Mouse (Mus musculus) midbrain, embryonic 10.5 days (tissue): ENCODE measurements around the gene Dlgap5. TPM values are rescaled to one million over a fixed set of nuclear protein-coding genes. Genes with fewer than 3 reads are reported as not detected.

Experiments
- DNase-seq: peaks from one replicate; pipeline ENCODE4 v3.0.0-alpha.2; 2017; ENCODE audit warnings: low spot score
- H3K27ac ChIP-seq: fragments of 300-500 bp; sonication (generic); replicated peaks from 2 replicates; pipeline ENCODE4 v1.5.1; 2016; ENCODE audit warnings: mild to moderate bottlenecking
- H3K27me3 ChIP-seq: fragments of 300-500 bp; sonication (generic); 2 replicates; pipeline ENCODE4 v1.6.1; 2016; ENCODE audit warnings: low read depth, mild to moderate bottlenecking; ENCODE audit not compliant: poor library complexity, severe bottlenecking
- H3K36me3 ChIP-seq: fragments of 300-500 bp; sonication (generic); 2 replicates; pipeline ENCODE4 v1.6.1; 2016; ENCODE audit warnings: mild to moderate bottlenecking, moderate library complexity
- H3K4me1 ChIP-seq: fragments of 300-500 bp; sonication (generic); 2 replicates; pipeline ENCODE4 v1.6.1; 2016
- H3K4me3 ChIP-seq: fragments of 300-500 bp; sonication (generic); 2 replicates; pipeline ENCODE4 v1.5.1; 2016; ENCODE audit warnings: mild to moderate bottlenecking, moderate library complexity
- H3K9me3 ChIP-seq: fragments of 300-500 bp; sonication (generic); replicated peaks from 2 replicates; pipeline ENCODE4 v1.6.1; 2016; ENCODE audit warnings: mild to moderate bottlenecking
- WGBS: fragments of 180-500 bp; shearing (Covaris S2); methylation state at CpG from one replicate; pipeline ENCODE4 v1.1.7; 2016; 5-methylcytosine and 5-hydroxymethylcytosine counted together
- polyA plus RNA-seq: library from polyadenylated mRNA; unstranded; fragments of >200 nt; fragmentation: Nextera tagmentation; extraction: Ambion mirVana; gene quantifications from 2 replicates; pipeline ENCODE4 v1.2.1, GENCODE M21; 2016

Gene Dlgap5
- polyA plus RNA-seq, 1 experiment from 2014 or later = 77.2 TPM

DNA sequence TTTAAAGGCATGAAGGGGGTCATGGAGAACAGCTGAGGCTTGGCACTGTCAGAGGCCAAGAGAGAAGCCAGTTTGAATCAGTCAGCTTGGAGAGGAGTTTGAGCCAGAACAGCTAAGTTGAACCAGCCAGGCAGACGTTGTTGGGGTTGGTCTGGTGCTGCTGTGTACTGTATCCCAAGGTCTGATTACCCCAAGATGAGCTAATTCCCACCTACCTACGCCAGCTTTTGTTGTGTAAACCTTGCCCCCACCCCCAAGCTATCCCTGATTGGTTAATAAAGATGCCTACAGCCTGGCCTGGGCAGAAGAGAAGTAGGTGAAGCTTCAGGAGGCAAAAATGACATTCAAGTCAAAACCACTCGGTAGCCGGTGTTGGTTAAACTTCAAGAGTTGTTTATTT lies 4.3 kb upstream of the Dlgap5 start:
- H3K4me3 ChIP-seq = no peak overlapping the region
- DNase-seq = no peak
- H3K27me3 ChIP-seq = no peaks in the 10 kb centered on the region
- no peaks in the 10 kb centered on the region for H3K36me3 ChIP-seq
- peaks cover 9% of the 10 kb centered on the region for H3K4me1 ChIP-seq
- no peaks in the 10 kb centered on the region for H3K9me3 ChIP-seq
- 66% methylated on average over 4 of the region's 4 CpGs for WGBS
- H3K27ac ChIP-seq = no peak overlapping the region

DNA sequence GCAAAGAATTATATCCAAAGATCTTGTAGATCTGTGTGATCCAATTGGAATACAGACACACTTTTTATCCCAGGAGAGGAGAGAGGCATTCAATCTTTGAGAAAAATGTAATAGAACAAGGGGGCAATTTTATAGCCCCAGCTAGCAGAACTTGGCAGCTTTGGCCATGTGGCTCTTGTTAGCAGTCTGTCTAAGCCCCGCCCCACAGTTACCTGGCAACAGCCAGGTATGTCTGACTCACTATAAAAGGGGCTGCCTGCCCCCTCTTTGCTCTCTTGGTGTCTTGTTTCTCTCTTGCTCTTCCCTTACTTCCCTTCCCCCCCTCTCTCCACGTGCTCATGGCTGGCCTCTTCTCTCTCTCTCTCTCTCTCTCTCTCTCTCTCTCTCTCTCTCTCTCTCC lies 3.4 kb upstream of the Dlgap5 start:
- peaks cover 2% of the 10 kb centered on the region; the same call in 1 of the 2 replicates for H3K36me3 ChIP-seq
- no peak for DNase-seq
- H3K4me1 ChIP-seq = peaks cover 18% of the 10 kb centered on the region
- no peak overlapping the region for H3K4me3 ChIP-seq
- 53% methylated on average over 2 of the region's 2 CpGs for WGBS
- no peaks in the 10 kb centered on the region for H3K9me3 ChIP-seq
- no peaks in the 10 kb centered on the region for H3K27me3 ChIP-seq
- H3K27ac ChIP-seq = no peak overlapping the region

DNA sequence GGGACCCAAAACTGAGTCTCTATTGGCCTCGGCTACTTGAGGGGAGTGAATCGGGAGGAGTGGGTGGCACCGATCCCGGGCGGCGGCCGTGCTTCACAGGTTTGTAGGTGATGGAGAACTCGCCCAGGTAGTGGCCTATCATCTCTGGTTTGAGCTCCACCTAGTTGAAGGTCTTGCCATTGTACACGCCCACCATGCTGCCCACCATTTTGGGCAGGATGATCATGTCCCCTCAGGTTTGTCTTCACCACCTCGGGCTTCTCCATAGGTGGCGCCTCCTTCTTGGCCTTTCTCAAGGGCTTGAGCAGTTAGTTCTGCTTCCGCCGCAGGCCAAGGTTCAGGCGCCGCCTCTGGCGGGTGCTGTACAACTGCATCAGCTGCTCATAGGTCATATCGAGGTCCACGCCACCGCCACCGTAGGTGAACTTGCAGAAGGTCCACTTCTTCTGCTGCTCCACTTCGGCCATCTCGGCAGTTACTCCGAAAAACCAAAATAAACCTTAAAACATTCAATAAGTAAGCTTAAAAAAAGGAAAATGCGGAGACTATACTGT lies 1.6 kb upstream of the Dlgap5 start:
- peaks cover 20% of the 10 kb centered on the region for H3K4me1 ChIP-seq
- no peaks in the 10 kb centered on the region for H3K27me3 ChIP-seq
- H3K9me3 ChIP-seq = no peaks in the 10 kb centered on the region
- H3K4me3 ChIP-seq = no peak overlapping the region
- 91% methylated on average over 24 of the region's 24 CpGs for WGBS
- no peak overlapping the region for H3K27ac ChIP-seq
- peaks cover 20% of the 10 kb centered on the region for H3K36me3 ChIP-seq
- DNase-seq = no peak

DNA sequence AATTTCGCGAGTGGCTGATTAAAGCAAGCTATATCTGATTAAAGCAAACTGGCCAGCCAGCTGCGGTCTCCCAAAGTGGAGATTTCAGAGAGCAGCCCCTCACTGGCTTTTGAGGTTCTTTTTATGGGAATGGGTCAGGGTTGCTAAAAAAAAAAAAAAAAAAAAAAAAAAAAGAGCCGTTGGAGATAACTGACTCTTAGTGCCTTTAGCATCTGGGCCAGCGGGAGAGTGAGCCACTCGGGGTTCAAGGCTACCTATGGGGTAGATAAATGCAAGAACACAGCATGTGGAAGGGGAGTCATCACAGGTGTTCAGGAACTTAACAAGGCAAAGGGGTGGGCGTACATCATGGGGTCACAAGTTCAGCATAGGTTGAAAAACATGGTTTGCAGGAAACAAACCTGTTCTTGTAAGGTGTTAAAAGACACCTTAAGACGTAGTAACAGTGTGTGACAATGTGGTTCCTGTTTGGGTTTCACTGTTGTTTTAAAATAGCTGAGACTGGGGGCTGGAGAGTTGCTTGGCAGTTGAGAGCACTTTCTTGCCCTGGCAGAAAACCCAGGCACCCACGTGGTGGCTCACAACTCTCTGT lies 923 bp upstream of the Dlgap5 start:
- Histone ChIP-seq H3K9me3 (no peaks in the 10 kb centered on the region), H3K27me3 (no peaks in the 10 kb centered on the region), H3K4me3 (no peak overlapping the region), H3K27ac (peak overlapping the region; percentile 89), H3K4me1 (peaks cover 20% of the 10 kb centered on the region), H3K36me3 (peaks cover 27% of the 10 kb centered on the region)
- no peak for DNase-seq
- WGBS = 87% methylated on average over 9 of the region's 9 CpGs

DNA sequence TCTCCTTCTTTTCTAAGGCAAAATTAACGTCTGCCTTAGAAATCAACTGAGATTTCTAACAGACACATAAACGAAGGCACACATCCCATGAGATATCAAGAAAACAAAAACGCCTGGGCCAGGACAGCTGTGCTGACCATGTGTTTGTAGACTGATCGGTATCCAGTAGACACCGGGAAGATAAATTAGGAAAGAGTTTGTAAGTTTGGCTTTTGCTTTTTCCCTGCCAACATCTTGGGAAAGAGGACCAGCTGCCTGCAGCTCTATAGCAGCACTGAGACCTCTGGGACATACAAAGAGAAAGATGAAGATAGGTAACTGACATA lies 422 bp upstream of the Dlgap5 start:
- no peak for DNase-seq
- Histone ChIP-seq H3K36me3 (peaks cover 32% of the 10 kb centered on the region), H3K27me3 (no peaks in the 10 kb centered on the region), H3K27ac (peak overlapping the region; percentile 89), H3K4me1 (peaks cover 20% of the 10 kb centered on the region), H3K9me3 (no peaks in the 10 kb centered on the region), H3K4me3 (peak overlapping the region; percentile 75)
- WGBS = 67% methylated on average over 5 of the region's 5 CpGs

DNA sequence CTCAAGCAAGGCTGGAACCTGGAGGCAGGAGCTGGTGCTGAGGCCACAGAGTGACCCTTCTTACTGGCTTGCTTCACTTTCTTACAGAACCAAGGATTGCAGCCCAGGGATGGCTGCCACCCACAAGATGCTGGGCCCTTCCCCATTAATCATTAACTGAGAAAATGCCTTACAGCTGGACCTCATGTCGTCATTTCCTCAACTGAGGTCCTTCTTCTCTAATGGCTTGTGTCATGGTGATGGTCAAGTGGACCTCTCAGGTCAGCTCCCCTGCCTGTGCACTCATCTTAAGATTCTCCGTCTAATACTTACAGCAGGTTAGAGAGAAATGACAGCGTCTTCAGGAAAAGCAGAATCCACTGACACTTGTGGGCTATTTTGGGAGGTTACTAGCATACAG lies 861 bp downstream of the Dlgap5 start:
- H3K27me3 ChIP-seq = no peaks in the 10 kb centered on the region
- no peaks in the 10 kb centered on the region for H3K9me3 ChIP-seq
- peak overlapping the region; percentile 75 for H3K4me3 ChIP-seq
- DNase-seq = no peak
- H3K4me1 ChIP-seq = peaks cover 20% of the 10 kb centered on the region
- H3K36me3 ChIP-seq = peaks cover 43% of the 10 kb centered on the region
- WGBS = 45% methylated on average over 3 of the region's 3 CpGs
- peak overlapping the region; percentile 89 for H3K27ac ChIP-seq

DNA sequence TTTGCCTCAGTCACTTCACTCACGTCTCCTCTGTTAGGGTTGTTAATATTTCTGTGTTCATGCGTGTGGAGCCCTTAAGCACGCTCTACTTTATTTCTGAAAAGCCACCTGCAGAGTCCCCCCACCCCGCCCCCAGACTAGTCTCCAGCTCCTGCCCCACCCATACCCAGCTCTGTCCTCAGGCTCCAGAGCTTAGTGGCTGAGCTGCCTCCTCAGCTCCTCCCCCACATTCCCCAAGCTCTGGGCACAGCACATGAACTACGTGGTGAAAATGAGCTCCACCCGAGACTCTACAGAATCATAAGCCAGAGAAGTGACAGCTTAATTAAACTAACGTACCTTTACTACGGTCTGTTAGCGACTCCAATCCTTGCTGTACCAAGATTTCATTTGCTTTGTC lies 12.2 kb downstream of the Dlgap5 start:
- H3K4me3 ChIP-seq = no peak overlapping the region
- H3K9me3 ChIP-seq = no peaks in the 10 kb centered on the region
- H3K4me1 ChIP-seq = no peaks in the 10 kb centered on the region
- H3K27ac ChIP-seq = no peak overlapping the region
- H3K36me3 ChIP-seq = peaks cover 100% of the 10 kb centered on the region
- WGBS = 91% methylated on average over 9 of the region's 9 CpGs
- DNase-seq = no peak
- H3K27me3 ChIP-seq = no peaks in the 10 kb centered on the region

DNA sequence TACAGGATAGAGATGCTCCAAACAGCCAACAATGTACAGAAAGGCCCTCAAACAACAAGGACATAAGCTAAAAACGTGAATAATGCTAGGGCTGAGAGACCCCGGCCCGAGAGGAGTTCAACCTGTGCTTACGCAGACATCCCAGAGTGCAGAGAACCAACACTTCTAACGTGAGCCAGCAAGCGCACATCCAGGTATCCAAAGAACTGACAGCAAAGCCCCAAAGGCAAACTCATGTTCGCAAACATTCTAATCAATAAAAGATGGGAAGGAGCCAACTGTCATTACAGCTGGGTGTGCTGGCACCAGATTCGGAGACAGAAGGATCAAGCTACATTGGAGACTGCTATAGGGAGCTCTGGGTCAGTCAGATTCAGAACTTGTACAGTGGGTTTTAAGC lies 15.5 kb downstream of the Dlgap5 start:
- H3K4me1 ChIP-seq = no peaks in the 10 kb centered on the region
- H3K27ac ChIP-seq = no peak overlapping the region
- H3K27me3 ChIP-seq = no peaks in the 10 kb centered on the region
- peaks cover 100% of the 10 kb centered on the region for H3K36me3 ChIP-seq
- no peaks in the 10 kb centered on the region for H3K9me3 ChIP-seq
- WGBS = 92% methylated on average over 8 of the region's 8 CpGs
- DNase-seq = no peak
- H3K4me3 ChIP-seq = no peak overlapping the region

DNA sequence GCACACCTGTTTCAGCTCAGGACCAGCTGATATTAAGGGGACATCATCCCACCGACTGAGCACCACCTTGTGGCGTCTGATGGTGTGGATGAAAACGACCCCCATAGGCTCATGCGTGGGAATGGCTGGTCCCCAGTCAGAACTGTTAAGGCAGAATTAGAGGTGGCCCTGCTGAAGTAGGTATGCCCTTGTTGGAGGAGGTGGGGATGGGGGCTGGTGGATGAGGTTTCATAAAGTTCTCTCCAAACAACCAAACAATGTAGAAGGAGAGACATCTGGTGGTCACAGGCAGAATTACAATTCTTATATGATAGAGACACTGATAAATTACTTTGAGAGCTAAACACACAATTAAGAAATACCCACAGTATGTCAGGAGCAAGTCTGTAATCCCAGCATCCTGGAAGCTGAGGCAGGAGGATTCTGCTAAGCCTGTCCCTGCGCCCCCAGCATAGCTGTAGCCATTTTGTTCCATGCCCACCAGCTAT lies 22.0 kb downstream of the Dlgap5 start:
- Histone ChIP-seq H3K36me3 (peaks cover 100% of the 10 kb centered on the region), H3K4me3 (no peak overlapping the region), H3K9me3 (no peaks in the 10 kb centered on the region), H3K27ac (no peak overlapping the region), H3K27me3 (no peaks in the 10 kb centered on the region), H3K4me1 (no peaks in the 10 kb centered on the region)
- 72% methylated on average over 5 of the region's 5 CpGs for WGBS
- peak; percentile 19 for DNase-seq

DNA sequence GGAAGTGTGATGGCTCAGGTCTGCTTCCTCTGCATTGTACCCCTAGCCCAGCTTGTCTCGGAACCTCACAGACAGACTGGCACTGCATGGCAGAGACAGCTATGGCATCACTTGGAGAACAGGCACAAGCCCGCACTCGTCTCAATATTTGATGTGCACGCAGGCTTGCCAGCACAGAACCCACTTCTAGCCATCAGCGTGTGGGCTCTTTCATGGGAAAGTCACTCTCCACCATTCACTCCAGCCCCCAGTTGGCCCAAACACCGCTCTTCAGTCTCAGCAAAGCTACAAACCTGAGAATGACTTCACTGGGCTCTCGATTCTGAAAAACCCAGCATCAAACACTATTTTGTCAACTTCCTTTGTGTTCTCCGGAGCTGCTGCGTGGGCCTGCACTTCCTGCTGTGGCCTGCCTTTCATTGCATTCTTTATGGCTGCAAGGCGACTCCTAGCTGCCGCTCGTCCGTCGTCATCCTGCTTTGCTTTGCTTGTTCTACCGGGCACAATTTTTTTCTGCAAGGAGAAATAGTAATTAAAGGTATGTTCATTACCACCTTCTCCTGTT lies 22.7 kb downstream of the Dlgap5 start:
- Histone ChIP-seq H3K4me1 (no peaks in the 10 kb centered on the region), H3K9me3 (no peaks in the 10 kb centered on the region), H3K36me3 (peaks cover 100% of the 10 kb centered on the region), H3K4me3 (no peak overlapping the region), H3K27me3 (no peaks in the 10 kb centered on the region), H3K27ac (no peak overlapping the region)
- 89% methylated on average over 15 of the region's 15 CpGs for WGBS
- DNase-seq = no peak

DNA sequence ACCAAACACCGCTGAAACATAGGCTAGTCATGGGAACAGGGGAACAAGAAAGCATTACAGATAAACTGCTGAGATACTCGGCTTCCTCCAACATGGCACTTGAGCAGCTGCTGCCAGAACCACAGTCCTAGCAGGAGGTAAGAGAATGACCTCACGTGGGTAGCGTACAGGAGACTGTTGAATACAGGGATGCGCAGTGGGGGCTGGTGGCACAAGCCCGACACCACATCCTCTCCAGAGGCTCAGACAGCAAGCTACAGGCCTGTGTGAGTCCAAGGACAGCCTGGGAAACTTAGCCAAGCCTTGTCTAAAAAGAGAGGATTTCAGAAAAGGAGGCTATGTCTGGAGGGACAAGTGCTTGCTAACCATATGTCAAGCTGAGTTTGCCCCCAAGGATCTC lies 23.2 kb downstream of the Dlgap5 start:
- DNase-seq = no peak
- Histone ChIP-seq H3K4me3 (no peak overlapping the region), H3K27me3 (no peaks in the 10 kb centered on the region), H3K9me3 (no peaks in the 10 kb centered on the region), H3K4me1 (no peaks in the 10 kb centered on the region), H3K27ac (no peak overlapping the region), H3K36me3 (peaks cover 100% of the 10 kb centered on the region)
- WGBS = 96% methylated on average over 6 of the region's 6 CpGs

DNA sequence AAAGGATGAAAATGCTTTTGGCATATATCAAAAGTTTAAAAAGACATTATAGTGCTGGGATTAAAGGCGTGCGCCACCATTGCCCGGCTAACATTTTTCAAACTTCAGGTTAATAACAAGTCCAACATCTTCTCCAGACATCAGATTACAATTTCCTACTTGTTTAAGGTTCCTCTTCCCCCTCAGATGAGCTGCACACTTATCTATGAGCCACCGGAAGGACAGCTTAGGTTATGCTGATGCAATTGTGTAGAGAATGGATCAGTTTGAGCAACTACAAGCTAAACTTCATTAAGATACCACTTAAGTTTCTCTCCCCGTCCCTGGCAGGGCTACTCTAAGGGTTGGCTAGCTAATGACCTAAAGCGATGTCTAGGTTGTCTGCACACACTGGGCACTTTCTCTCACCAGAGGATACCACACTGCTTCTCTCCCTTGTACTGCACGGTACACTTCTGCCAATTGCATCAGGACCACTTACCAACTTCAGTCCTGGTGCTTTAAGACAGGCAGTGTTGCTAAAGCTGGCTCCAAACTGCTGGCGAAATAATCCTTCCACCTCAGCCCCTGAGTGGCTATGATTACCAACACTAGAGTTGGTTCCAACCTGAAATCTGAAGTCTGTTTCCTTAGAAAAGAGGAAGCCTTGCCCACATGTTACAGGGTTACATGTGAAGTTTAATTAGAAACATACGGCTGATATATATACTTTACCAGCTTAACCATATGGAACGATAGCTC lies 24.7 kb downstream of the Dlgap5 start:
- Histone ChIP-seq H3K4me3 (no peak overlapping the region), H3K27ac (no peak overlapping the region), H3K4me1 (no peaks in the 10 kb centered on the region), H3K36me3 (peaks cover 100% of the 10 kb centered on the region), H3K27me3 (no peaks in the 10 kb centered on the region), H3K9me3 (no peaks in the 10 kb centered on the region)
- WGBS = 95% methylated on average over 10 of the region's 10 CpGs
- DNase-seq = no peak

DNA sequence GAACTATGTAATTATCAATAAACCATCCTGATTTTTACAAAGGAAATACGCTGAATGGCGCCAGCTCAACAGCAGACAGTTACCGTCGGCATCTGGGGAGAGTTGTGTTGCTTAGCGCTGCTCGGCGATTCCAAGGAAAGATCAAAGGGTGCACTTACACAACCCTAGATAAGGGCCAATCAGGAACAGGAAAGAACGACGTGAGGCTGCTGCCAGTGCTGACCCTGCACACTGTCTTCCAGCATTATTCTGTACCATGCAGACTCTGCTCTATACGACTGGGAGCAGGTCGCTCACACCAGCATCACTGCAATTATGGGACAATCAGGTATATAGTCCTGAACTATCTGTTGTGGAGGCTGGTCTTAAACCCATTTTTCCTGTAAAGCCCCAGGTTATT lies 32.1 kb downstream of the Dlgap5 start:
- H3K27ac ChIP-seq = no peak overlapping the region
- 90% methylated on average over 11 of the region's 11 CpGs for WGBS
- H3K36me3 ChIP-seq = peaks cover 63% of the 10 kb centered on the region
- no peaks in the 10 kb centered on the region for H3K4me1 ChIP-seq
- no peaks in the 10 kb centered on the region for H3K9me3 ChIP-seq
- DNase-seq = no peak
- no peaks in the 10 kb centered on the region for H3K27me3 ChIP-seq
- H3K4me3 ChIP-seq = no peak overlapping the region
